Mouse (Mus musculus): ENCODE measurements around the gene Grpel1.

- TF ChIP-seq CTCF (IDR thresholded peaks at IDR 0.05; ENCODE audit: low read depth, low read length), result no peak
- TF ChIP-seq POLR2A (IDR thresholded peaks at IDR 0.05; ENCODE audit: insufficient read depth, low read length), result no peak
- no peak for TF ChIP-seq EP300 (IDR thresholded peaks at IDR 0.05; ENCODE audit: insufficient read depth, low read depth, low read length)
These were observed 46.2 kb downstream of the Grpel1 start for GRCm38 (mm10) chr5:36510956-36511355.
